Mouse (Mus musculus) MEL (cell line): ENCODE measurements at regions not wholly inside any gene's neighbourhood (a gene's known extent, or its start where the extent isn't known, plus 50 kb on each side); places are given as distances from the start of the nearest gene placed in this dataset.

Experiments
- DNase-seq: peaks from one replicate; pipeline ENCODE4 v3.0.0; 2011; ENCODE audit warnings: low read depth, low spot score
- H3K27ac ChIP-seq: 2 replicates; pipeline ENCODE4 v1.5.1; 2012; ENCODE audit warnings: low read depth, mild to moderate bottlenecking, control low read depth, low read length, moderate library complexity; ENCODE audit not compliant: control insufficient read depth
- H3K27me3 ChIP-seq, 2 experiments: fragments of 150-350 bp in 1 of 2; sonication (generic) in 1 of 2; 2 replicates each; pipeline ENCODE4 v1.6.1; 2012; ENCODE audit warnings: low read length in 2 of 2, mild to moderate bottlenecking in 2 of 2, improper control_type of control experiment in 1 of 2, moderate library complexity in 1 of 2; ENCODE audit not compliant: insufficient read depth in 2 of 2, control insufficient read depth in 1 of 2
- H3K36me3 ChIP-seq, 2 experiments: 2 replicates each; pipeline ENCODE4 v1.6.1; 2012 to 2014; ENCODE audit warnings: low read length in 2 of 2, improper control_type of control experiment in 1 of 2, inconsistent platforms in 1 of 2, mild to moderate bottlenecking in 1 of 2; ENCODE audit not compliant: insufficient read depth in 2 of 2, control insufficient read depth in 1 of 2
- H3K4me1 ChIP-seq, 2 experiments: fragments of 150-350 bp in 1 of 2; sonication (generic) in 1 of 2; 2 replicates each; pipeline ENCODE4 v1.6.1; 2012; ENCODE audit warnings: low read length in 2 of 2, improper control_type of control experiment in 1 of 2, mild to moderate bottlenecking in 1 of 2; ENCODE audit not compliant: insufficient read depth in 2 of 2, control insufficient read depth in 1 of 2
- H3K4me3 ChIP-seq, 2 experiments: fragments of 150-350 bp in 1 of 2; sonication (generic) in 1 of 2; 2 replicates each; pipeline ENCODE4 v1.5.1; 2012; ENCODE audit warnings: low read depth in 2 of 2, low read length in 2 of 2, mild to moderate bottlenecking in 2 of 2, moderate library complexity in 2 of 2, control low read depth in 1 of 2, improper control_type of control experiment in 1 of 2; ENCODE audit not compliant: control insufficient read depth in 1 of 2, insufficient read depth in 1 of 2
- H3K79me2 ChIP-seq: 2 replicates; pipeline ENCODE4 v1.6.1; 2012; ENCODE audit warnings: mild to moderate bottlenecking, low read length, moderate library complexity; ENCODE audit not compliant: control insufficient read depth, poor library complexity, insufficient read depth
- H3K9ac ChIP-seq: 2 replicates; pipeline ENCODE4 v1.6.1; 2012; ENCODE audit warnings: low read depth, mild to moderate bottlenecking, control low read depth, low read length, moderate library complexity; ENCODE audit not compliant: control insufficient read depth, poor library complexity, severe bottlenecking
- H3K9me3 ChIP-seq: fragments of 150-350 bp; sonication (generic); replicated peaks from 2 replicates; pipeline ENCODE4 v1.6.1; 2012; ENCODE audit warnings: mild to moderate bottlenecking, low read length, improper control_type of control experiment, moderate library complexity; ENCODE audit not compliant: insufficient read depth
- BHLHE40 ChIP-seq: IDR thresholded peaks from 2 replicates; pipeline ENCODE4 v1.6.1; 2012; ENCODE audit warnings: low read depth, mild to moderate bottlenecking, inconsistent platforms, low read length, improper control_type of control experiment, borderline replicate concordance
- E2F4 ChIP-seq: IDR thresholded peaks from 2 replicates; pipeline ENCODE4 v1.6.1; 2011; ENCODE audit warnings: low read depth, low read length, improper control_type of control experiment, borderline replicate concordance
- ELF1 ChIP-seq: IDR thresholded peaks from 2 replicates; pipeline ENCODE4 v1.6.1; 2014; ENCODE audit warnings: low read depth, mild to moderate bottlenecking, inconsistent platforms, low read length, improper control_type of control experiment, moderate library complexity
- MAFK ChIP-seq: IDR thresholded peaks from 2 replicates; pipeline ENCODE4 v1.6.1; 2011; ENCODE audit warnings: low read depth, mild to moderate bottlenecking, low read length, improper control_type of control experiment, borderline replicate concordance
- MEF2A ChIP-seq: IDR thresholded peaks from 2 replicates; pipeline ENCODE4 v1.6.1; 2014; ENCODE audit warnings: low read depth, mild to moderate bottlenecking, inconsistent platforms, low read length, improper control_type of control experiment; ENCODE audit not compliant: poor library complexity, insufficient replicate concordance, severe bottlenecking; ENCODE audit errors: extremely low read depth
- MXI1 ChIP-seq: IDR thresholded peaks from 2 replicates; pipeline ENCODE4 v1.6.1; 2011; ENCODE audit warnings: mild to moderate bottlenecking, low read depth, low read length, improper control_type of control experiment
- MYB ChIP-seq: IDR thresholded peaks from 2 replicates; pipeline ENCODE4 v1.6.1; 2011; ENCODE audit warnings: mild to moderate bottlenecking, low read depth, low read length, improper control_type of control experiment
- MYC ChIP-seq: IDR thresholded peaks from 2 replicates; pipeline ENCODE4 v1.6.1; 2011; ENCODE audit warnings: low read depth, mild to moderate bottlenecking, low read length, improper control_type of control experiment, moderate library complexity
- NELFE ChIP-seq: IDR thresholded peaks from 2 replicates; pipeline ENCODE4 v1.6.1; 2011; ENCODE audit warnings: low read depth, low read length, improper control_type of control experiment
- NRF1 ChIP-seq: IDR thresholded peaks from 2 replicates; pipeline ENCODE4 v1.6.1; 2014; ENCODE audit warnings: low read depth, mild to moderate bottlenecking, inconsistent platforms, low read length, improper control_type of control experiment, moderate library complexity; ENCODE audit not compliant: poor library complexity, insufficient read depth, severe bottlenecking
- POLR2A ChIP-seq, 2 experiments: IDR thresholded peaks; 2 replicates each; pipeline ENCODE4 v1.6.1; 2011 to 2012; ENCODE audit warnings: low read length in 2 of 2, mild to moderate bottlenecking in 2 of 2, control low read depth in 1 of 2, improper control_type of control experiment in 1 of 2, low read depth in 1 of 2, moderate library complexity in 1 of 2; ENCODE audit not compliant: control insufficient read depth in 1 of 2, insufficient read depth in 1 of 2, poor library complexity in 1 of 2
- POLR2AphosphoS2 ChIP-seq: IDR thresholded peaks from 2 replicates; pipeline ENCODE4 v1.6.1; 2011; ENCODE audit warnings: low read length, improper control_type of control experiment
- POLR2AphosphoS5 ChIP-seq: IDR thresholded peaks from 2 replicates; pipeline ENCODE4 v1.6.1; 2012; ENCODE audit warnings: low read depth, borderline replicate concordance, mild to moderate bottlenecking, inconsistent platforms, low read length, moderate library complexity, mixed read lengths
- RAD21 ChIP-seq: IDR thresholded peaks from 2 replicates; pipeline ENCODE4 v1.6.1; 2011; ENCODE audit warnings: mild to moderate bottlenecking, low read depth, low read length, improper control_type of control experiment
- RCOR1 ChIP-seq: IDR thresholded peaks from 2 replicates; pipeline ENCODE4 v1.6.1; 2012; ENCODE audit warnings: low read depth, mild to moderate bottlenecking, inconsistent platforms, low read length, improper control_type of control experiment
- SIN3A ChIP-seq: IDR thresholded peaks from 2 replicates; pipeline ENCODE4 v1.6.1; 2012; ENCODE audit warnings: low read length, improper control_type of control experiment, inconsistent platforms
- SMC3 ChIP-seq: IDR thresholded peaks from 2 replicates; pipeline ENCODE4 v1.6.1; 2011; ENCODE audit warnings: low read depth, low read length, improper control_type of control experiment
- TBP ChIP-seq: IDR thresholded peaks from 2 replicates; pipeline ENCODE4 v1.8.0; 2011; ENCODE audit warnings: low read depth, low read length, improper control_type of control experiment
- UBTF ChIP-seq: IDR thresholded peaks from 2 replicates; pipeline ENCODE4 v1.6.1; 2012; ENCODE audit warnings: low read depth, mild to moderate bottlenecking, inconsistent platforms, low read length, improper control_type of control experiment, moderate library complexity, borderline replicate concordance; ENCODE audit not compliant: insufficient read depth
- USF1 ChIP-seq: IDR thresholded peaks from 2 replicates; pipeline ENCODE4 v1.6.1; 2014; ENCODE audit warnings: low read depth, mild to moderate bottlenecking, inconsistent platforms, low read length, improper control_type of control experiment, moderate library complexity
- USF2 ChIP-seq, 2 experiments: IDR thresholded peaks; 2 replicates each; pipeline ENCODE4 v1.6.1; 2011 to 2012; ENCODE audit warnings: improper control_type of control experiment in 2 of 2, low read length in 2 of 2, borderline replicate concordance in 1 of 2, inconsistent platforms in 1 of 2, low read depth in 1 of 2, mild to moderate bottlenecking in 1 of 2; ENCODE audit not compliant: insufficient read depth in 1 of 2
- ZKSCAN1 ChIP-seq: IDR thresholded peaks from 2 replicates; pipeline ENCODE4 v1.6.1; 2012; ENCODE audit warnings: low read depth, mild to moderate bottlenecking, inconsistent platforms, low read length, improper control_type of control experiment, moderate library complexity
- ZNF384 ChIP-seq: IDR thresholded peaks from 2 replicates; pipeline ENCODE4 v1.6.1; 2012; ENCODE audit warnings: low read depth, mild to moderate bottlenecking, inconsistent platforms, low read length, improper control_type of control experiment

- Histone ChIP-seq H3K9ac (no peak overlapping the region), H3K27me3 (no peaks in the 10 kb centered on the region; a peak in 1 of 4 replicates), H3K79me2 (no peaks in the 10 kb centered on the region)
- no peak for TF ChIP-seq POLR2AphosphoS5
- no peak for TF ChIP-seq SIN3A
- no peak for TF ChIP-seq ZKSCAN1
- TF ChIP-seq ELF1, result no peak
- no peak for TF ChIP-seq MEF2A
- TF ChIP-seq MXI1, result no peak
- TF ChIP-seq E2F4, result no peak
- TF ChIP-seq TBP, result no peak
- TF ChIP-seq NELFE, result no peak
- TF ChIP-seq SMC3, result no peak
- TF ChIP-seq MYB, result no peak
- no peak for TF ChIP-seq ZNF384
- TF ChIP-seq MAFK, result no peak
- no peak for TF ChIP-seq MYC
- TF ChIP-seq POLR2A (IDR thresholded peaks at IDR 0.05; ENCODE audit: control insufficient read depth in 1 of 2, insufficient read depth in 1 of 2, low read depth in 1 of 2, low read length in 2 of 2, poor library complexity in 1 of 2), result no peak
- TF ChIP-seq RAD21, result no peak
- TF ChIP-seq, all 39 proteins: peak for 0
- Histone ChIP-seq H3K27ac (no peak overlapping the region), H3K4me1 (no peaks in the 10 kb centered on the region), H3K4me3 (no peak overlapping the region), H3K9me3 (no peaks in the 10 kb centered on the region), H3K36me3 (no peaks in the 10 kb centered on the region)
- DNase-seq, result no peak
These were observed 89.9 kb upstream of the Ccnd2 start for GRCm38 (mm10) chr6:127241693-127242425.

DNA sequence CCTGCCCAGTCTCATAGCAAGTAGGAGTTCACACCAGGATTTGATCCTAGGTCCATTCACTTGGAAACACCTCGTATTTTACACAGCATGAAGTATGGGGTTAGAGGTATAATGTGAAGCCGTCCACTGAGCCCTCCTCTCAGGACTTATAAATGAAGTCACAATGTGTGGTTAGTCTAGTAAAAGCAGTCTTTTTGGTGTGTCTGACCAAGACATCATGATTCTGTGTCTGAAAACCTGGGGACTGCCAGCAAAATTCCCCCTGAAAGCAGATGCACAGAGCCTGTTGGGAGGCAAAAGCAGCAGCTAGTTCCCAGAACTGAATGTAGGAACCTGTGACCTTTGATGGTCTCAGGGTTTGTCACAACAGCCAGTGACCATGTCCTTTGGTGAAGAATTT is 91.0 kb upstream of the Ccnd2 start:
- no peak overlapping the region for H3K4me3 ChIP-seq
- DNase-seq, result no peak
- H3K27me3 ChIP-seq, result no peaks in the 10 kb centered on the region; a peak in 1 of 4 replicates
- no peaks in the 10 kb centered on the region for H3K79me2 ChIP-seq
- H3K9me3 ChIP-seq, result no peaks in the 10 kb centered on the region
- H3K36me3 ChIP-seq, result no peaks in the 10 kb centered on the region
- no peak overlapping the region for H3K9ac ChIP-seq
- no peak overlapping the region for H3K27ac ChIP-seq
- no peaks in the 10 kb centered on the region for H3K4me1 ChIP-seq
- no peak for TF ChIP-seq SMC3
- no peak for TF ChIP-seq NRF1
- TF ChIP-seq RAD21, result no peak
- no peak for TF ChIP-seq POLR2AphosphoS2
- TF ChIP-seq ZNF384, result no peak
- TF ChIP-seq RCOR1, result no peak
- no peak for TF ChIP-seq MYB
- no peak for TF ChIP-seq UBTF
- TF ChIP-seq MAFK, result no peak
- TF ChIP-seq BHLHE40, result no peak
- TF ChIP-seq USF1, result no peak
- no peak for TF ChIP-seq SIN3A
- TF ChIP-seq USF2 (IDR thresholded peaks at IDR 0.05; ENCODE audit: borderline replicate concordance in 1 of 2, insufficient read depth in 1 of 2, low read depth in 1 of 2, low read length in 2 of 2), result no peak
- TF ChIP-seq, all 39 proteins: peak for 0
